Mouse (Mus musculus) right cerebral cortex, postnatal 14 days (tissue): ENCODE results near the gene Cdc14a.

ENCODE experiments used
- DNase-seq: peaks from one replicate; pipeline ENCODE4 v3.0.0; 2022

Gene Cdc14a

DNA sequence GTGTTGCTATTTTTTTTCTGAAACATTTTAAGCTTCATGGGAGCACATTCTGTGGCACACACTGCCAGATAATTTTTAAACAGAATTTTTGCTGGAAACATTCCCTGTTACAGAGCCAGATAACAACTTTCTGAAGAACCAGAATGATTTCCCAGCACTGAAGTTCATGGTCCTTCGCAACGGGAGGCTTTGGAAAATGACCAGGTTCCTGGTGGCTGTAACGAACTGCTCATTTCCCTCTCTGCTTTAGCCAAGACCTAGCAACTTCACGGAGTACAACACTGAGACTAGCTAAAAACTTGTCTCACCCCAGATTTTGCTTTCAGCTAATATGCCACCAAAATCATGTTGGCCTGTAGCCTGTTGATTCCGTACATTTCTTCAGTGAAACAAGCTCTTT lies 160.8 kb downstream of the Cdc14a start:
- no peak for DNase-seq

DNA sequence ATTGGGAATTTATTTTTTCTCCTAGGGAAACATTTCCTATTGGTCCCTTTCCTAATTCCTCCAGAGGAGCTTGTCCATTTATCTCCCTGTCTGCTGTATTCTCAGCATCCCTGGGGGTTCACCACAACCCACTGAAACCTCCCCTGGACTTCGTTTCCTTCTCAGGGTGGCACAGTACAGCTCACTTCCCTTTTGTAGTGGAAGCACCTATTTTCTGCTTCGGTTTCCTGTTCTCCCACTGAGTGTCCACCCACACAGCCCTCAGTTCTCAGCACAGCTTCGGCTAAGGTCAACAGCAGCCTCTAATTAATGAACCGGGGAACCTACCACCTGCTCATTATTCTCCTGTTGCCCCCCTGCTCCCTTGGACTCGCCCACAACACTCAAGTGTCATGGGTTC lies 167.7 kb downstream of the Cdc14a start:
- DNase-seq: no peak

DNA sequence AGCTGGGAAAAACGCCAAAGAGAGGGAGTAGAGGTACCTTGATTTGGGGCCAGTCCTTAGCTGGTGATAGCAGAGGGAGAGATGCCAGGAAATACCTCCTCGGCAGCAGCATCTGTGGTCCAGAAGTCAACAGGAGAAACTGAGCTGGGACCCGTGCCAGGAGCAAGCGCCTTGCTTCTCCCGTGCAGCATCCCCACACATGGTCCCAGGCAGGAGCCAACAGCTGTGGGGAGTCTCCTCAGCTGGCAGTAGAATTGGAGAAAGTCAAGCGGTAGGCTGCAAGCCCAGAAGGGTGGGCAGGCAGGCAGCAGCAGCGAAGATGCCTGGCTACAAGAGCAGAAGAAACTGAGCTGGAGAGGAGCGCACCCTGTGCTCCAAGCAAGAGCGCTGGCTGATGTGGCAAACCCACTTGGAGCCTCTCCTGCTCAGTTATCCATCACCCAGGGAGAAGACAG lies 170.7 kb downstream of the Cdc14a start, which contains the start of gene Gpr88:
Gene Gpr88 (minus strand): TSS at position 427 of the 455 bp plus-strand sequence.
- peak; percentile 89 for DNase-seq

DNA sequence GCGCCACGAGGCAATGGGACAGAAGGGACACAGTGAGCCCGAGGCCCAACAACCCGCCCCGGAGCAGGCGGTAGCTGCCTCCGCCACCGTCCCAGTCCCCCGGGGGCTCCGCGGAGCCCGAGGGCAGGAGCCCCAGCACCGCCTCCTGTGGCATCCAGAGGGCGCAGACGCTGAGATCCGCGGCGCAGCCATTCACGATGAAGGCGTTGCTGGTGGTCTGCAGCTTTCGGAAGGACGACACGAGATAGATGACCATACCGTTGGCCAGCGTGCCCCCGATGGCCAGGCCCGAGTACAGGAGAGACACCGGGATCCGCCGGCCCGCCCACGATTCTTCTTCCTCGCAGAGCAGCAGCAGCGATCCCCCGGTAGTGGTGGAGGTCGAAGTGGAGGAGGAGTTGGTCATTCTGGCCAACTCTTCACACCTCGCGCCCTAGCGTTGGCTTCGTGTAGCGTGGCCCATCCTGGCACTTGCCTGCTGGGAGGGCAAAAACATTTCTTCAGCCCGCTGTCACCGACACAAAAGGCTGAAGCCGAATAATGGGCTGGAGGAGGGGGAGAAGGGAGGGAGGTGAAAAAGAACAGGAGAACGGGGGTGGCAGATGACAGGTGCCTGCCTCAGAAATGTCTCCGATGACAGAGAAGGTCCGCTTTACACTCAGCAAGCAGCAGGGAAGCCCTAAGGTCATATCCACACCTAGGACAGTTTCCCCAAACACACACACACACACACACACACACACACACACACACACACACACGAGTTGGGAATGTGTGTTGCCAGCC lies 171.4 kb downstream of the Cdc14a start:
- DNase-seq: peak; percentile 40

DNA sequence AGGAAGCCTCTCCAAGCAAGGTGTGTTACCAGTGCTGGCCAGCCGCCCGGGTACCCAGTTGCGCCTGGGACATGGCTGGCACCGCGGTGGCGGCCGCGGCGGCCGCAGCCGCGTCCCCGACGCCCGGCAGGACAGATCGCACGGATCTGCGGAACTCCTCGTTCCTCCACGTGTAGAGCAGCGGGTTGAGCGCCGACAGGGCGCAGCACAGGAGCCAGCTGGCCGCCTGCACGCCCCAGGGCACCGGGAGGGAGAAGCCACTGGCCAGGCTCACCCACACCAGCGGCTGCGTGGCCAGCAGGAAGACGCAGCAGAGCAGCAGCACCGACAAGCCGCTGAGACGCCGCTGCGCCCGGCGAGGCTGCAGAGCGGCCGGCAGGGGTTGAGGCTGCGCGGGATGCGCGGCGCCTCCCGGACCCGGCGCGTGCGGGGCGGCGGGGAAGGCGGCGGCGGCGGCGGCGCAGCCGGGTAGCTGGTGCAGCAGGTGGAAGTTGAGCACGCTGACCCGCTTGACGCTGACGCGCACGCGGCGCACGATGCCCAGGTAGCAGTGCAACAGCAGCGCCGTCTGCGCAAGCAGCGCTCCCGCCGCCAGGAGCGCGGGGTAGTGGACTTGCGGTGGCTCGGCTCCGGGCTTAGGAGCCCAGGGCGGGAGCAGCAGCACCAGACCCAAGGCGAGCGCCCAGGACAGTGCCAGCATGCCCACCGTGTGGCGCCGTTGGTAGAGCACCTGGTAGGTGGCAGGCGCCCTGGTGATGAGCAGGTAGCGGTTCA lies 172.2 kb downstream of the Cdc14a start:
- DNase-seq: peak; percentile 45

DNA sequence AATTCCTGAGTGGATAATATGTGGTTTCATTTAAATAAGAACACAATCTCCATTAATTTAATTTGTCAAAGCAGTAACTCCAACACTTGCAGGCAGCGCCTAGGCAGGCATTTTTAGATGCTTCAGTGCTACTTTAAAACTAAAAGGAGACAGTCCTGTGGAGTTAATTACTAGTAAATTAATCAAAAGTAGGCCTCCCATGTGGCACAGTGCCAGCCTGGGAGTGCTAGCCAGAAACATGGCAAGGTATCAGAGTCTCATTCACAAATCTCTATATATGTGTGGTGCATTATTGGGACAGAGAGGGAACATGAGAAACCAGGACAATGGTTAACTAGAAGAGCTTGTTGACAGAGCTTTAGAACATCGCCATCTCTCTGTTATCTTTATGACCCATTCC lies 174.8 kb downstream of the Cdc14a start:
- DNase-seq: peak; percentile 24

DNA sequence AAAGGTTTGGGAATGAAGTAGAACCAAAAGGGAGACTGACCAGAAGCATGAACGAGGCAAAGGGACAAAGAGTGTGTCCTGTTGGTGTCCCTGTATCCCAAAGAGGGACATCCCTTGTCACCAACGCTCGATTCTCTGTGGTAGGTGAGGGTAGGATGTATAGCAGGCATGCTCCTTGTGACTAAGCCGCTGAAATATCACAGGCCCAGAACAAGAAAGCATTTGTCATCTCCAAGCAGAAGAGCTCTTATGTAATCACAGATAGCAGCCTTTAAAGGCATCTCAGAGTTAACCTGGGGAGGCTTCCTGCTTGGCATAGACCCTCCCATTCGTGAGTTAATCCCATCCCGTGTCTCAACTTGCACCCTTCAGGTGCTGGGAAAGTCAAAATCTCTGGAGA lies 179.4 kb downstream of the Cdc14a start:
- no peak for DNase-seq

DNA sequence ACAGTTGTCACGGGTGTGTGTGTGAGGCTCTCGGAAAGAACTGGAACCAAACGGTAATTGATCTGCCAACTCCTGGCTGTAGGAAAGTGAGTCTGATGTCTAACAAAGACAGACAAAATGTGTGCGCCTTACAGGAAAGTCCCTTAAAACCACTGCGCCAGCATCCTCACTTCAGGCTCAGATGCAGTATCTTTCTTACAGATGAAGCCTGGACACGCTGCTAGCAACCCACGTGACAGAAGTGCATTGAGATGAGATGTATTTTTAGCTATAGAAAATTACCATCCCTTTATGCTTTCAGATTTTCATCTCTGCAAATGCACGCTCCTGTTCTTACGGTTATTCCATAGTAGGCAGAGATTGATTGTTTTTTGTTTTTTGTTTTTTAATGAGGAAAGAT lies 181.1 kb downstream of the Cdc14a start:
- DNase-seq: no peak

DNA sequence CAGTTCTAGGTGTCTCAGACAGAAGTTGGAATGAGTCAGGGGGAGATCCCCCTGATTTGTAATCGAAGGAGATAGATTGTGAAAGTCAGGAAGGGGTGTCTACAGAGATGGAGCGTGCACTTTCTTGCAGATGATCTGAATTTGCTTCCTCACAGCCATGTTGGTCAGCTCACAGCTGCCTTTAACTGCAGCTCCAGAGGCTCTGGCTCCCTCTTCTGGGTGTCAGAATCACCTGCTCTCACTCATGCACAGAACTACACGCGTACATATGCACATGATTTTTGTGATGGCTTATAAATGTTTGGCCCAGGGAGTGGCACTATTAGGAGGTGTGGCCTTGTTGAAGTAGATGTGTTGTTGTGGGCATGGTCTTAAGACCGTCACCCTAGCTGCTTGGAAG lies 186.3 kb downstream of the Cdc14a start:
- no peak for DNase-seq

DNA sequence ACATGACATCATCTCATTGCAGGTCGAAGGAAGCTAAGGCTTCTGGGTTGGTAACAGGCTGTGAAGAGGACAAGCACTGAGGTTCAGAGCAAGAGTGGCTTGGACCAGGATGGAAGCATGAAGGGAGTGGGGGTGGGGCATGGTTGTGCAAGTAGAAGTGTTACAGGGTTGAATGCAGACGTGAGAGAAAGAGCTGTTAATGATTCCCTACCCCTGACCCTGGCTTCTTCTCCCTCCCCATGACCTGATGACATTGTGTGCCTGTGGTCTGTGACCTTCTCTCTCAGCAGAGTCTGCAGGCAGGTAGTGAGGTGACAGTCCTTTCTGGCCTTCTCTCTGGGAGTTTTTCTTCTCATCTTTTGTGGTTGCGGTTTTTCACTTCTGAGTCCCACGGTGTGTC lies 187.0 kb downstream of the Cdc14a start:
- no peak for DNase-seq

DNA sequence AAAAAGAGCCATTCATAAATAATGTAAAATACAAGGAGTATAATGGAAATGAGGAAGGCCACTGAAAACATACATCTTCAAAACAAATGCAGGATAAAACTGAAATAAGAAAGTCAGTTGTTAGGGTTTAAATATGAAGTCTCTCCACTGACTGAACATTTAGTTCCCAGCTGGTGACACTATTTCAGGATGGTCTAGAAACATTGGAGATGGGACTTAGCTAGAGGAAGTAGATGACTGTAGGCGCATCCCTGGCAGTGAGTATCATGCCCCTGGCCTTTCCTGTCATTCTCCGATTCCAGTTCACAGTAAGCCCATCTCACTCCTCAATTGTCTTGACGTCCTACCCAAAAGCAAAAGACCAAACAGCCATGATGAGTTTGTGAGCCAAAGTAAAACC lies 190.3 kb downstream of the Cdc14a start:
- DNase-seq: no peak

DNA sequence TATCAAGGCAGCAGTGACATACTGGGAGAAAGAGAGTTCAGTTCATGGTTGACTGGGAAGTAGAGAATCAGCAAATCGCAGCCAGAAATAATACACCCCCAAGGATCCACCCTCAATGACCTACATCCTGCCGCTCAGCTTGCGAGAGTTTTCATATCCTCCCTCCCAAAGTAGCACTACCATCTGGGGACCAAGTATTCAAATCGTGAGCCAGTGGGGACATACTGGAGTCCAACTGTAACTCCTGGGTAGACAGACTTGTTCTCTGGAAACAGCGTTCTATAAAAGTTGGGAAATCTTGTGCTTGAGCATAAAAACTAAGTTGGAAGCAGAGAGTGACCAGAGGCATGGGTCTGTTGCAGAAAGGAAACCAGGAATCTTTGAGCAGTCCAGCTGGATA lies 191.1 kb downstream of the Cdc14a start:
- DNase-seq: no peak

DNA sequence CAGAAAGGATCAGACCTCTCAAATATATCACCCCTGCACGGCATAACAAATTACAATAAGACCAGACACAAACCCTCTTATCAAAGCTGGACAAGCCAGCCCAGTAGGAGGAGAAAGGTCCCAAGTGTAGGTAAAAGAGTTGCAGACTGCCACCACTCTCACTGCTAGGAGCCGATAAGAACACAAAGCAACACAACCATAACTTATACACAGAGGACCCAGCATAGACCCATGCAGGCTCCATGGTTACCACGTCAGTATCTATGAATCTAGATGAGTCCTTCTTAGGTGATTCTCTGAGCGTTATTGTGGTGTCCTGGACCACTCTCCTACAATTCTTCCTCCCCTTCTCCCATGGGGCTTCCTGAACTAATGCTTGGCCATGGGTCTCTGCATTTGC lies 194.5 kb downstream of the Cdc14a start:
- no peak for DNase-seq

DNA sequence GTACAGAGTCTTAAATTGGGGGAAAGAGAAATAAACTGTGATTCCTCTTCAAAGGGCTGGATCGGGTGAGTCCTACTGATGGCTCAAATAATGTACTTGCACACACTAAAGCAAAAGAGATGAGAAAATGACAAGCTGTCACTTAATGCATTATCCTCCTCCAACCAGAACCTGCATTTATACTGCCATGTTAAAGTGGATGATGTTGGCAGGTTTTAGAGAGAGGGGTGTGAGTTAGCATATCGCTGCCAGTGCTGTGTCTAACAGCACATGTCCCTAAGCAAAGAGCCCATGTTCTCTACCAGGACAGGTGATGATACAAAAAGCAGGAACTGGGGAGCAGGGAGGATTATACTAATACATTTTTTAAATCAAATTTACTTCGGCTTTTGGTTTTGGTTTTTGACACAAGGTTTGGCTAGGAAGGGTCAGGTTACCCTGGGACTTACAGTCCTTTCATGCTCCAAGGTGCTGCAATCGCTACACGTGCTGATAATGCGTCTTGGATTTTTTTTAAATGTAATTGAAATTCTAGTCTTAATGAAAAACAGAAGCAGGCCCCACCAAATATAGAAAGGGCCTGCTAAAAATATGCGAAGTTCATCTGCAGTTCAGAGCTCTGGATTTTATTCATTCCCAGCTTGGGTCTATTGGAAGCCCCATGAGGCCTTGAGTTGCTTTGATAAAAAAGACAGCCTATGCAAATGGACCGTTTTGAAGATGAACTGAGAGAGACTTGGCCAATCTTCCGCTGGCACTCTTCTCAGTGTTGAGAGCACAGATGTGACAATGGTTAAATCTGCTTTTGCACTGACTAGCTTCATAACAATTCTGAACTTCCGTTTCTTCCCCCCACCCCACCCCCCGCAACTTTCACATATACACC lies 195.2 kb downstream of the Cdc14a start:
- no peak for DNase-seq

DNA sequence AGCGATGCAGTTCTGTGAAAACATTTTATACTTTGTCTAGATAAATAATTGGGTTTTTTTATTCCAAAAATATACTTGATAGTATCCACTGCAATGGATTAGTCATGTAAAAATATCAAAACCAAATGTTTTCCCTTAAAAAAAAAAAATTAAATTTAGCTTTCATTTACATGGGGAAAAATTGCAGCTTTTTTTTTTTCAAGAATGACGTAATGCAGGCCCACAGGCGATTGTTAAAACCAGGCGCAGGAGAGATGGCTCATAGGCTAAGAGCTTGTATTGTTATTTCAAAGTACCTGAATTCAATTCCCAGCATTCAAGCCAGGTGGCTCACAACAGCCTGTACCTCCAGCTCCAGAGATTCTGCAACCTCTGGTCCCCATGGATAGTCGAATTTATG lies 196.4 kb downstream of the Cdc14a start:
- no peak for DNase-seq

DNA sequence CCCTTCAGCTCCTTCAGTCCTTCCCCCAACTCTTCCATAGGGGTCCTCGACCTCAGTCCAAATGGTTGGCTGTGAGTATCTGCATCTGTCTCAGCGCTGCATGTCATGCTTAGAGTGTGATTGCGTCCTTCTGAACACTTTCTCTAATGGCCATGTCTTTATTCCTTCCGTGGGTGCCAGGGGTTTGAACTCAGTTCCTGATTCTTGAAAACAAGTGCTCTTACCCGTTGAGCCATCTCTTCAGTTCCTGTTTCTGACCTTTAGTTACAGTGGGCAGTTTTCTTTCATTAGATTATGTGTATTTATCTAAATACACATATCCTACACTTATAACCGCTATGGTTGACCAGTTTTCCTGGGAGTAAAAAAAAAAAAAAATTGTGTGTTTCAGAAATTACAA lies 196.9 kb downstream of the Cdc14a start:
- DNase-seq: no peak
